Mouse (Mus musculus): ENCODE results near the gene Gpx1. TPM values are rescaled to one million over a fixed set of nuclear protein-coding genes. Genes with fewer than 3 reads are reported as not detected.

Gene Gpx1
- polyA plus RNA-seq, 2 experiments = 476 to 718 TPM

DNA sequence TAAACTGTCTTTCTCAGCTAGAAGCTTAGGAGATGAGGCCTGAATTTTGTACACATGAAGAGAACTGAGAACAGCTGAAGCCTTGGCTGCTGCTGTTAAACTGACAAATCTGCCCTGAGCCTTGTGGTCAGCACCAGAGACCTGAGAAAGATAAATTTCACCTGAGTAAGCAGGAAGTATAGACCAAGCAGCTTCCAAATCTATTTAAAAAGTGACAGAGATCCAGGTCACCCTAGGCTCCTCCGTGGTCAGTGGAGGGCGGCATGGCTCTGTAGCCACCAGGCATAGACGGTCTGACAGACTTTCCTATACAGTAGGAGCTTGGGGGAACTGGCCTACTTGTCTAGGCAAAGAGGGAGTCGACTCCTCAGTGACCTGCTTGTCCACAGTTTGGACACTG, 48.1 kb downstream of the Gpx1 start:
- DNase-seq (ENCODE audit: low spot score) = no peak

DNA sequence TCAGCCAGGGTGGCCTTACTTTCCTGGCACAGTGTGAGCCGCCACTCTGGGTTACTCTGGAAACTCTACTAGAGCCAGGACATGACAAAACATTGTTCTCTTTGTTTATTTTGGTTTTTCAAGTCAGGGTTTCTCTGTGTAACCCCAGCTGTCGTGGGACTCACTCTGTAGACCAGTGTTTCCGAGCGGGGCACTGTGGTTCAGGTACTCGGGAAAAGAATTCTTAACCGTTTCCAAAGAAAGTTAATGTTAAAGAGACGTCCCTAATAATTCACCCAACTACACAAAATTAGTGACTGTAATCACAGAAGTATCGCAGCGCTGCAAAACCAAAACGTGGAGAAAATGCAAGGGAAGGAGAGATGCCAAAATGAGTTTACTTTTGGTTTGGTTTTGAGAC, 49.9 kb downstream of the Gpx1 start:
- Histone ChIP-seq H3K36me3 (ENCODE audit: control insufficient read depth, insufficient read depth, low read length) (peaks cover 92% of the 10 kb centered on the region), H3K9ac (ENCODE audit: low read depth, low read length, severe bottlenecking) (no peak overlapping the region), H3K27ac (replicated peaks; ENCODE audit: low read depth, low read length) (no peak overlapping the region), H3K4me2 (replicated peaks; ENCODE audit: low read depth, low read length, severe bottlenecking) (no peak overlapping the region), H3K4me3 (replicated peaks; ENCODE audit: low read length) (no peak overlapping the region), H3K4me1 (ENCODE audit: control insufficient read depth, insufficient read depth, low read length) (no peaks in the 10 kb centered on the region), H3K27me3 (ENCODE audit: control insufficient read depth, insufficient read depth, low read length) (no peaks in the 10 kb centered on the region), H3K9me3 (ENCODE audit: control insufficient read depth, low read length) (no peaks in the 10 kb centered on the region)
- 88% methylated on average over 10 of the region's 10 CpGs for WGBS
- DNase-seq (ENCODE audit: low spot score) (no peak), ATAC-seq (ENCODE audit: low FRiP score, low read depth) (no peak)
- no peak for TF ChIP-seq POLR2A (IDR thresholded peaks at IDR 0.05; ENCODE audit: borderline replicate concordance, extremely low read depth, insufficient read depth, insufficient read length)

More for the DNA sequence above, 48.1 kb downstream of the Gpx1 start:
- no peaks in the 10 kb centered on the region for H3K9me3 ChIP-seq (ENCODE audit: control insufficient read depth, low read length)
- peaks cover 91% of the 10 kb centered on the region for H3K36me3 ChIP-seq (ENCODE audit: control insufficient read depth, insufficient read depth, low read length)
- WGBS = 93% methylated on average over 4 of the region's 4 CpGs
- TF ChIP-seq POLR2A (IDR thresholded peaks at IDR 0.05; ENCODE audit: borderline replicate concordance, extremely low read depth, insufficient read depth, insufficient read length) = no peak
- ATAC-seq (ENCODE audit: low FRiP score, low read depth) = no peak
- no peak overlapping the region for H3K4me3 ChIP-seq (replicated peaks; ENCODE audit: low read length)
- H3K4me1 ChIP-seq (ENCODE audit: control insufficient read depth, insufficient read depth, low read length) = no peaks in the 10 kb centered on the region
- no peak overlapping the region for H3K27ac ChIP-seq (replicated peaks; ENCODE audit: low read depth, low read length)
- no peaks in the 10 kb centered on the region for H3K27me3 ChIP-seq (ENCODE audit: control insufficient read depth, insufficient read depth, low read length)
- no peak overlapping the region for H3K4me2 ChIP-seq (replicated peaks; ENCODE audit: low read depth, low read length, severe bottlenecking)
- no peak overlapping the region for H3K9ac ChIP-seq (ENCODE audit: low read depth, low read length, severe bottlenecking)

DNA sequence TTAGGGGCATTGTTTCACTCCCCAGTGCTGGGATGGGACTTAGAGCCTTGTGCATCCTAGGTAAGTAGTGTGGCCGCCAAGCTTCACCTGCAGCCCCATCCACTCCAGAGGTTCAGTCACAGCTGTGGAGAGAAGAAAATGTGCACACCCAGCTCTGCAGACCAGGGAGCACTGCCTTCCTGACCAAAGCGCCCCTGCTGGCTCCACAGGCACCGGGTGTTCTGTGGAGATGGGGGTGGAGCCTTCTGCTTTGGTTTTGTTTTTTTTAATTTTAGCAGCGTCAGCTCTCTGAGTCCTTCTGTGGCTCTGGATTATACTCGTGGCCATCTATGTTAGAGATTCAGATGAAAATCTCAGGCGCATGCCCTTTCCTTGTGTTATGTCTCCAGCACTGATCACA, 50.5 kb downstream of the Gpx1 start:
- Histone ChIP-seq H3K27ac (replicated peaks; ENCODE audit: low read depth, low read length) (no peak overlapping the region), H3K9ac (ENCODE audit: low read depth, low read length, severe bottlenecking) (no peak overlapping the region), H3K4me3 (replicated peaks; ENCODE audit: low read length) (no peak overlapping the region), H3K9me3 (ENCODE audit: control insufficient read depth, low read length) (no peaks in the 10 kb centered on the region), H3K36me3 (ENCODE audit: control insufficient read depth, insufficient read depth, low read length) (peaks cover 91% of the 10 kb centered on the region), H3K4me2 (replicated peaks; ENCODE audit: low read depth, low read length, severe bottlenecking) (no peak overlapping the region), H3K27me3 (ENCODE audit: control insufficient read depth, insufficient read depth, low read length) (no peaks in the 10 kb centered on the region), H3K4me1 (ENCODE audit: control insufficient read depth, insufficient read depth, low read length) (no peaks in the 10 kb centered on the region)
- ATAC-seq (ENCODE audit: low FRiP score, low read depth) (no peak), DNase-seq (ENCODE audit: low spot score) (no peak)
- 83% methylated on average over 6 of the region's 6 CpGs for WGBS
- TF ChIP-seq POLR2A (IDR thresholded peaks at IDR 0.05; ENCODE audit: borderline replicate concordance, extremely low read depth, insufficient read depth, insufficient read length) = no peak

Other genes with a start within 250 kb of the Gpx1 start
- gene Apeh, start 244.3 kb upstream of the Gpx1 start, polyA plus RNA-seq (2012; rRNA removed) = 55.6 and 64.6 TPM in 2 replicates
- 38.6 and 41.3 TPM in 2 replicates for gene Apeh, start 244.3 kb upstream of the Gpx1 start, polyA plus RNA-seq (2014; fragmentation: Nextera tagmentation; extraction: Ambion mirVana)
- gene Bsn, start 148.5 kb upstream of the Gpx1 start, polyA plus RNA-seq (2012; rRNA removed) = 1.1 and 1.3 TPM in 2 replicates
- gene Bsn, start 148.5 kb upstream of the Gpx1 start, polyA plus RNA-seq (2014; fragmentation: Nextera tagmentation; extraction: Ambion mirVana) = 0.68 and 0.73 TPM in 2 replicates
- gene Dag1, start 74.9 kb upstream of the Gpx1 start, polyA plus RNA-seq (2012; rRNA removed) = 49.7 and 57.4 TPM in 2 replicates
- 77.4 and 82.5 TPM in 2 replicates for gene Dag1, start 74.9 kb upstream of the Gpx1 start, polyA plus RNA-seq (2014; fragmentation: Nextera tagmentation; extraction: Ambion mirVana)
- 37.5 and 61.3 TPM in 2 replicates for gene Nicn1, start 48.5 kb upstream of the Gpx1 start, polyA plus RNA-seq (2012; rRNA removed)
- gene Nicn1, start 48.5 kb upstream of the Gpx1 start, polyA plus RNA-seq (2014; fragmentation: Nextera tagmentation; extraction: Ambion mirVana) = 40.2 and 49.6 TPM in 2 replicates
- 28.2 and 29.7 TPM in 2 replicates for gene Amt, start 42.0 kb upstream of the Gpx1 start, polyA plus RNA-seq (2012; rRNA removed)
- gene Amt, start 42.0 kb upstream of the Gpx1 start, polyA plus RNA-seq (2014; fragmentation: Nextera tagmentation; extraction: Ambion mirVana) = 6.9 and 7.0 TPM in 2 replicates
- 214 and 240 TPM in 2 replicates for gene Rhoa, start 32.8 kb upstream of the Gpx1 start, polyA plus RNA-seq (2012; rRNA removed)
- 296 and 326 TPM in 2 replicates for gene Rhoa, start 32.8 kb upstream of the Gpx1 start, polyA plus RNA-seq (2014; fragmentation: Nextera tagmentation; extraction: Ambion mirVana)
- gene Tcta, start 32.7 kb upstream of the Gpx1 start, polyA plus RNA-seq (2012; rRNA removed) = 36.8 and 41.4 TPM in 2 replicates
- gene Tcta, start 32.7 kb upstream of the Gpx1 start, polyA plus RNA-seq (2014; fragmentation: Nextera tagmentation; extraction: Ambion mirVana) = 37.4 and 38.6 TPM in 2 replicates
- 86.1 and 86.8 TPM in 2 replicates for gene Usp4, start 8.9 kb downstream of the Gpx1 start, polyA plus RNA-seq (2012; rRNA removed)
- gene Usp4, start 8.9 kb downstream of the Gpx1 start, polyA plus RNA-seq (2014; fragmentation: Nextera tagmentation; extraction: Ambion mirVana) = 102 and 107 TPM in 2 replicates
- gene 1700102P08Rik, start 53.9 kb downstream of the Gpx1 start, polyA plus RNA-seq (2012; rRNA removed) = 1.0 TPM in 2 replicates
- gene 1700102P08Rik, start 53.9 kb downstream of the Gpx1 start, polyA plus RNA-seq (2014; fragmentation: Nextera tagmentation; extraction: Ambion mirVana) = 0.96 and 1.2 TPM in 2 replicates
- 1.5 and 2.2 TPM in 2 replicates for gene Ccdc36, start 89.6 kb downstream of the Gpx1 start, polyA plus RNA-seq (2012; rRNA removed)
- 1.3 and 1.7 TPM in 2 replicates for gene Ccdc36, start 89.6 kb downstream of the Gpx1 start, polyA plus RNA-seq (2014; fragmentation: Nextera tagmentation; extraction: Ambion mirVana)
- not detected in 2 replicates for gene BC048562, start 97.6 kb downstream of the Gpx1 start, polyA plus RNA-seq (2012; rRNA removed)
- gene BC048562, start 97.6 kb downstream of the Gpx1 start, polyA plus RNA-seq (2014; fragmentation: Nextera tagmentation; extraction: Ambion mirVana) = not detected in 2 replicates
- 29.2 and 34.4 TPM in 2 replicates for gene Ccdc71, start 121.6 kb downstream of the Gpx1 start, polyA plus RNA-seq (2012; rRNA removed)
- 45.4 and 49.8 TPM in 2 replicates for gene Ccdc71, start 121.6 kb downstream of the Gpx1 start, polyA plus RNA-seq (2014; fragmentation: Nextera tagmentation; extraction: Ambion mirVana)
- 43.1 and 60.6 TPM in 2 replicates for gene Klhdc8b, start 122.7 kb downstream of the Gpx1 start, polyA plus RNA-seq (2012; rRNA removed)
- 27.7 and 32.2 TPM in 2 replicates for gene Klhdc8b, start 122.7 kb downstream of the Gpx1 start, polyA plus RNA-seq (2014; fragmentation: Nextera tagmentation; extraction: Ambion mirVana)
- 214 and 236 TPM in 2 replicates for gene Lamb2, start 140.8 kb downstream of the Gpx1 start, polyA plus RNA-seq (2012; rRNA removed)
- gene Lamb2, start 140.8 kb downstream of the Gpx1 start, polyA plus RNA-seq (2014; fragmentation: Nextera tagmentation; extraction: Ambion mirVana) = 59.0 and 69.4 TPM in 2 replicates
- gene Usp19, start 151.7 kb downstream of the Gpx1 start, polyA plus RNA-seq (2012; rRNA removed) = 160 and 219 TPM in 2 replicates
- 59.3 and 66.4 TPM in 2 replicates for gene Usp19, start 151.7 kb downstream of the Gpx1 start, polyA plus RNA-seq (2014; fragmentation: Nextera tagmentation; extraction: Ambion mirVana)
- gene Qars, start 168.8 kb downstream of the Gpx1 start, polyA plus RNA-seq (2012; rRNA removed) = 238 and 323 TPM in 2 replicates
- 108 and 117 TPM in 2 replicates for gene Qars, start 168.8 kb downstream of the Gpx1 start, polyA plus RNA-seq (2014; fragmentation: Nextera tagmentation; extraction: Ambion mirVana)
- 126 and 157 TPM in 2 replicates for gene Qrich1, start 177.9 kb downstream of the Gpx1 start, polyA plus RNA-seq (2012; rRNA removed)
- 120 and 132 TPM in 2 replicates for gene Qrich1, start 177.9 kb downstream of the Gpx1 start, polyA plus RNA-seq (2014; fragmentation: Nextera tagmentation; extraction: Ambion mirVana)
- gene Impdh2, start 221.4 kb downstream of the Gpx1 start, polyA plus RNA-seq (2012; rRNA removed) = 208 and 280 TPM in 2 replicates
- gene Impdh2, start 221.4 kb downstream of the Gpx1 start, polyA plus RNA-seq (2014; fragmentation: Nextera tagmentation; extraction: Ambion mirVana) = 184 and 191 TPM in 2 replicates
- gene Ndufaf3, start 228.5 kb downstream of the Gpx1 start, polyA plus RNA-seq (2012; rRNA removed) = 23.1 and 28.3 TPM in 2 replicates
- gene Ndufaf3, start 228.5 kb downstream of the Gpx1 start, polyA plus RNA-seq (2014; fragmentation: Nextera tagmentation; extraction: Ambion mirVana) = 40.9 and 42.7 TPM in 2 replicates
- 144 and 198 TPM in 2 replicates for gene Dalrd3, start 231.0 kb downstream of the Gpx1 start, polyA plus RNA-seq (2012; rRNA removed)
- 124 and 132 TPM in 2 replicates for gene Dalrd3, start 231.0 kb downstream of the Gpx1 start, polyA plus RNA-seq (2014; fragmentation: Nextera tagmentation; extraction: Ambion mirVana)
- gene Wdr6, start 239.8 kb downstream of the Gpx1 start, polyA plus RNA-seq (2012; rRNA removed) = 123 and 175 TPM in 2 replicates
- gene Wdr6, start 239.8 kb downstream of the Gpx1 start, polyA plus RNA-seq (2014; fragmentation: Nextera tagmentation; extraction: Ambion mirVana) = 91.5 and 115 TPM in 2 replicates